Mouse (Mus musculus) embryonic facial prominence, embryonic 14.5 days (tissue): ENCODE data around the gene Evi2a. TPM values are rescaled to one million over a fixed set of nuclear protein-coding genes. Genes with fewer than 3 reads are reported as not detected.

Source experiments
- ATAC-seq: fragments of 200-750 bp; cut with Nextera tagmentation; 2 replicates; pipeline ENCODE4 v1.8.0; 2017; ENCODE audit warnings: low read depth, moderate number of reproducible peaks, moderate TSS enrichment
- DNase-seq: peaks from one replicate; pipeline ENCODE4 v3.0.0-alpha.2; 2015; ENCODE audit warnings: low spot score
- H3K27ac ChIP-seq: fragments of 300-500 bp; sonication (generic); replicated peaks from 2 replicates; pipeline ENCODE4 v1.5.1; 2014; ENCODE audit warnings: low read depth, mild to moderate bottlenecking, low read length, moderate library complexity
- H3K27me3 ChIP-seq: fragments of 300-500 bp; sonication (generic); replicated peaks from 2 replicates; pipeline ENCODE4 v1.6.1; 2014; ENCODE audit warnings: low read length; ENCODE audit not compliant: control insufficient read depth, insufficient read depth
- H3K36me3 ChIP-seq: fragments of 300-500 bp; sonication (generic); 2 replicates; pipeline ENCODE4 v1.6.1; 2014; ENCODE audit warnings: low read length, mixed read lengths; ENCODE audit not compliant: control insufficient read depth, insufficient read depth
- H3K4me1 ChIP-seq: fragments of 300-500 bp; sonication (generic); 2 replicates; pipeline ENCODE4 v1.6.1; 2014; ENCODE audit warnings: antibody characterized with exemption, low read length; ENCODE audit not compliant: control insufficient read depth, insufficient read depth
- H3K4me2 ChIP-seq: fragments of 300-500 bp; sonication (generic); 2 replicates; pipeline ENCODE4 v1.6.1; 2014; ENCODE audit warnings: low read depth, mild to moderate bottlenecking, low read length, moderate library complexity, mixed read lengths
- H3K4me3 ChIP-seq: fragments of 300-500 bp; sonication (generic); 2 replicates; pipeline ENCODE4 v1.5.1; 2014; ENCODE audit warnings: low read depth, mild to moderate bottlenecking, low read length
- H3K9ac ChIP-seq: fragments of 300-500 bp; sonication (generic); 2 replicates; pipeline ENCODE4 v1.6.1; 2014; ENCODE audit warnings: low read depth, mild to moderate bottlenecking, low read length, moderate library complexity, mixed read lengths
- H3K9me3 ChIP-seq: fragments of 300-500 bp; sonication (generic); 2 replicates; pipeline ENCODE4 v1.6.1; 2016; ENCODE audit warnings: low read length; ENCODE audit not compliant: control insufficient read depth
- WGBS: fragments of 180-500 bp; shearing (Covaris S2); extraction: QIAGEN DNeasy Blood & Tissue Kit; methylation state at CpG from one replicate; pipeline ENCODE4 v1.1.7; 2014; 5-methylcytosine and 5-hydroxymethylcytosine counted together
- polyA plus RNA-seq: library from polyadenylated mRNA; unstranded; fragments of >200 nt; fragmentation: Nextera tagmentation; extraction: Ambion mirVana; gene quantifications from 2 replicates; pipeline ENCODE4 v1.2.1, GENCODE M21; 2014

The Evi2a gene
- polyA plus RNA-seq, 1 experiment from 2014 or later = 5.1 TPM

GRCm38 (mm10) chr11:79529226-79529625 is 1.2 kb downstream of the Evi2a start:
- H3K4me2 ChIP-seq = no peak overlapping the region
- DNase-seq (no peak), ATAC-seq (no peak)
- H3K4me3 ChIP-seq = no peak overlapping the region
- WGBS = 93% methylated on average over 6 of the region's 6 CpGs
- H3K36me3 ChIP-seq = peaks cover 34% of the 10 kb centered on the region; the same call in 1 of the 2 replicates
- no peaks in the 10 kb centered on the region for H3K27me3 ChIP-seq
- no peak overlapping the region for H3K27ac ChIP-seq
- peaks cover 5% of the 10 kb centered on the region for H3K4me1 ChIP-seq
- H3K9me3 ChIP-seq = no peaks in the 10 kb centered on the region
- no peak overlapping the region for H3K9ac ChIP-seq

DNA sequence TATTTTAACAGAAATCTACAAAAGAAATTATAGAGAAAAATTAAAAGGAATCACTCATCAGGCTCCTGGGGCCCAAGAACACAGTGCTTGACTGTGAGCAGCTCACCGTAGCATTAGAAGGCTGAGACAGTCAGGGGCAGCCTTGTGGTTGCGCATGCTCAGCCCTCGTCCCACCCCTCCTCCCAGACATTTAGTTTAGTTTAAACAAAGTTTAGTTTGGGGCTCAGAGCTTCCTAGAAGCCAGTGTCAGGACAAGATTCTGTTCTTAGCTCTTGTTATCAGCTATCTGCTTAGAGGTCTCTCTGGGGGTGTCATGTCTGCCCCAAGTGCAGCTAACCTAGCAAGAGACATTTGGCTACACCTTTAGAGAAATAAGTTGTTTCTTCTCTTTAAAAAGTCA is 1.8 kb downstream of the Evi2a start:
- ATAC-seq = no peak
- Histone ChIP-seq H3K4me2 (no peak overlapping the region), H3K36me3 (peaks cover 34% of the 10 kb centered on the region; the same call in 1 of the 2 replicates), H3K27ac (no peak overlapping the region), H3K9me3 (no peaks in the 10 kb centered on the region), H3K27me3 (no peaks in the 10 kb centered on the region), H3K4me3 (no peak overlapping the region), H3K4me1 (no peaks in the 10 kb centered on the region), H3K9ac (no peak overlapping the region)
- WGBS = 93% methylated on average over 3 of the region's 3 CpGs
- no peak for DNase-seq

GRCm38 (mm10) chr11:79527739-79528384 is 2.5 kb downstream of the Evi2a start:
- Histone ChIP-seq H3K4me2 (no peak overlapping the region), H3K9ac (no peak overlapping the region), H3K27me3 (no peaks in the 10 kb centered on the region), H3K9me3 (no peaks in the 10 kb centered on the region), H3K4me3 (no peak overlapping the region), H3K4me1 (no peaks in the 10 kb centered on the region), H3K36me3 (peaks cover 33% of the 10 kb centered on the region; the same call in 1 of the 2 replicates), H3K27ac (no peak overlapping the region)
- WGBS = 93% methylated on average over 5 of the region's 5 CpGs
- DNase-seq (no peak), ATAC-seq (no peak)

DNA sequence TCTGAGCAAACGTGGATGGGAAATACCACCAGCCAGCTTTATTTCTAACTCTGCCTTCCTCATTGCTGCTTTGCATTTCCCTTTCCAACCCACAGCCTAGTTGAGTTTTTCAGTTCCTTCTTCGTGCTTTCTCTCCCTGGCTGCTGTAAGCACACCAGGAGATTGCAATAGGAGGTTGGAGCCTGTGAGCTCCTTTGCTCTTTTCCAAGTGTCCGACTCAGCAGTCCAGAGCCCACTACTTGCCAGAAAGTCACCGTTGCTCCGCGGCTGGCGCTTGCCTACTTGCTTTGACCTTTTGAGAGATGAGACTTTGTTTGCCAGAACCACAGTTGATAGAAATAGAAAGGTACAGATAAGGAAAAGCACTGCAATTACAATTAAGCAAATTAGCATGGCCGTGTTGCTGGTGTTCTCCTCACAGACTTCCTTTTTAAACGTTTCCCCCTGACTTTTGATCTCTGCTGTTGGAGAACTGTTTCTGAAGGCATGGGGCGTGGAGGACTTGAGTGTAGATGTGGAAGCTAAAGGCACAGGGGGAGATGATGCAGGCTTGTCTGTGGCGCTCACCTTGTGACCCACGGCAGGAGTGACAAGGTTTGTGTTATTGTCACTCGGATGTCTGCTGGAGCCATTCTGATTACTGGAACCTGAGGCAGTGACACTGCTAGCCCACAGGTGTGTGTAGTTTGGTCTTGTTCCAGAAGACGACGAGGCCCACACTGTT is 3.2 kb downstream of the Evi2a start:
- Histone ChIP-seq H3K4me3 (no peak overlapping the region), H3K27me3 (no peaks in the 10 kb centered on the region), H3K4me1 (no peaks in the 10 kb centered on the region), H3K4me2 (no peak overlapping the region), H3K36me3 (peaks cover 31% of the 10 kb centered on the region; the same call in 1 of the 2 replicates), H3K27ac (no peak overlapping the region), H3K9ac (no peak overlapping the region), H3K9me3 (no peaks in the 10 kb centered on the region)
- 77% methylated on average over 15 of the region's 15 CpGs for WGBS
- ATAC-seq (no peak), DNase-seq (peak; percentile 7)

GRCm38 (mm10) chr11:79526549-79526948 is 3.9 kb downstream of the Evi2a start:
- Histone ChIP-seq H3K4me3 (no peak overlapping the region), H3K4me2 (no peak overlapping the region), H3K9me3 (no peaks in the 10 kb centered on the region), H3K4me1 (no peaks in the 10 kb centered on the region), H3K36me3 (peaks cover 25% of the 10 kb centered on the region; the same call in 1 of the 2 replicates), H3K27ac (no peak overlapping the region), H3K9ac (no peak overlapping the region), H3K27me3 (no peaks in the 10 kb centered on the region)
- 85% methylated on average over 3 of the region's 3 CpGs for WGBS
- no peak for ATAC-seq
- no peak for DNase-seq

DNA sequence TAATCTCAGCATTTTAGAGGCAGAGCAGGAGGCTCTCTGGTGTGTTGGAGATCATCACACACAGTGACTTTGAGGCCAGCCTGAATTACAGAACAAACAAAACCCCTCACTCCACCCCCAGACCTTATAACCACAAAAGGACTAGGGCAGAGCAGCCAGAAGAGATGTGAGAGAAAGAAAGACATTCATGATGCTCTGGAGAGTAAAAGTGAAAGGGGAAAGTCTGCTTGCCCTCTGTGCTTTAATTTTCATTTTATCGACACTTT is 6.2 kb downstream of the Evi2a start:
- H3K27me3 ChIP-seq = no peaks in the 10 kb centered on the region
- no peak overlapping the region for H3K4me2 ChIP-seq
- H3K9ac ChIP-seq = no peak overlapping the region
- no peaks in the 10 kb centered on the region for H3K9me3 ChIP-seq
- no peaks in the 10 kb centered on the region for H3K4me1 ChIP-seq
- DNase-seq = no peak
- H3K4me3 ChIP-seq = no peak overlapping the region
- no peak overlapping the region for H3K27ac ChIP-seq
- 69% methylated on average over 1 of the region's 1 CpGs for WGBS
- no peak for ATAC-seq
- H3K36me3 ChIP-seq = peaks cover 19% of the 10 kb centered on the region; the same call in 1 of the 2 replicates

GRCm38 (mm10) chr11:79523560-79524309 is 6.7 kb downstream of the Evi2a start, which contains the start of gene Evi2b:
Evi2b (minus strand) TSS chr11:79523762.
- no peak within 1 kb of the TSS for H3K4me2 ChIP-seq
- H3K9me3 ChIP-seq = no peaks in the 10 kb centered on the region
- 73% methylated on average over 10 of the region's 10 CpGs for WGBS
- no peaks in the 10 kb centered on the region for H3K27me3 ChIP-seq
- H3K4me3 ChIP-seq = no peak within 1 kb of the TSS
- H3K36me3 ChIP-seq = peaks cover 16% of the 10 kb centered on the region; the same call in 1 of the 2 replicates
- ATAC-seq (no peak), DNase-seq (no peak)
- no peaks in the 10 kb centered on the region for H3K4me1 ChIP-seq
- H3K9ac ChIP-seq = no peak within 1 kb of the TSS
- H3K27ac ChIP-seq = no peak within 1 kb of the TSS; the same call in 1 of the 2 replicates

- Histone ChIP-seq H3K4me2 (no peak overlapping the region), H3K9me3 (no peaks in the 10 kb centered on the region), H3K4me3 (no peak overlapping the region), H3K4me1 (no peaks in the 10 kb centered on the region), H3K36me3 (peaks cover 8% of the 10 kb centered on the region; the same call in 1 of the 2 replicates), H3K27me3 (no peaks in the 10 kb centered on the region), H3K9ac (no peak overlapping the region), H3K27ac (no peak overlapping the region)
- DNase-seq (no peak), ATAC-seq (no peak)
- 85% methylated on average over 1 of the region's 1 CpGs for WGBS
Observed at GRCm38 (mm10) chr11:79522944-79523343, 7.5 kb downstream of the Evi2a start.
